Mouse (Mus musculus) heart, adult 2 months (tissue): ENCODE results near the gene Asxl2.

Experiments
- EP300 ChIP-seq: fragments of 200-500 bp; IDR thresholded peaks from 2 replicates; pipeline ENCODE4 v1.6.1; 2011; ENCODE audit warnings: low read depth, low read length, control low read depth; ENCODE audit not compliant: insufficient read depth
- POLR2A ChIP-seq: fragments of 200-500 bp; IDR thresholded peaks from 2 replicates; pipeline ENCODE4 v1.6.1; 2011; ENCODE audit warnings: mild to moderate bottlenecking, low read depth, low read length, control low read depth; ENCODE audit not compliant: insufficient read depth

- TF ChIP-seq POLR2A (no peak), EP300 (no peak)
Observed at GRCm38 (mm10) chr12:3537616-3538015, 111.0 kb downstream of the Asxl2 start.
